Mouse (Mus musculus): ENCODE results near the gene Crmp1. TPM values are rescaled to one million over a fixed set of nuclear protein-coding genes. Genes with fewer than 3 reads are reported as not detected.

Crmp1 gene
- total and polyA plus RNA-seq, 3 experiments = 0.55 to 0.77 (median 0.59) TPM

DNA sequence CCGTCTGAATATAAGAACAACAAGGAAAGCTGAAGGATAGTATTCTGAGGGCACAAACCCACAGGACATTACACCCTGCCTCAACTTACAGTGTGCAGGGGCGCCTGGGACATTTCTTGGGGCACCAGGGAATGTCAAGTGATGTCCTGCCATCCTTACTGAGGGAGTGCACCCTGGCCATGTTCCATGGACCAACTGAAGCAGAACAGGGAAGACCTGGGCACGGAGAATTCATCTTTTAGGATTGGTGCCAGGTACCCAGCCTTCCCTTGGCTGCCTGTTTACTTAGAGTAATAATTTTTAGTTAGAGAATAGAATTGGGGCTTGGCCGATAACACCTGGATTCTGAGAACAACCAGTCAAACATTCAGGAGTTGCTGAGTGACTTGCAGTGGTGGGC lies 90.3 kb downstream of the Crmp1 start:
- Histone ChIP-seq H3K27me3 (ENCODE audit: control insufficient read depth, insufficient read depth, low read length) (no peaks in the 10 kb centered on the region), H3K9ac (ENCODE audit: low read depth, low read length) (no peak overlapping the region), H3K27ac (no peak overlapping the region), H3K79me2 (replicated peaks; ENCODE audit: control insufficient read depth, insufficient read depth, low read length) (no peaks in the 10 kb centered on the region), H3K36me3 (ENCODE audit: control insufficient read depth, insufficient read depth, low read length) (no peaks in the 10 kb centered on the region), H3K4me1 (ENCODE audit: control insufficient read depth, insufficient read depth, low read length) (no peaks in the 10 kb centered on the region), H3K4me3 (no peak overlapping the region)
- TF ChIP-seq CTCF (IDR thresholded peaks at IDR 0.05) = no peak
- no peak for TF ChIP-seq EP300 (IDR thresholded peaks at IDR 0.05; ENCODE audit: insufficient read depth, low read depth, low read length)
- TF ChIP-seq POLR2A (IDR thresholded peaks at IDR 0.05; ENCODE audit: insufficient read depth, low read depth, low read length) = no peak
- WGBS = 78% methylated on average over 4 of the region's 4 CpGs
- no peak for DNase-seq
- intact Hi-C loops (cut with DNase I) = no loop called here

DNA sequence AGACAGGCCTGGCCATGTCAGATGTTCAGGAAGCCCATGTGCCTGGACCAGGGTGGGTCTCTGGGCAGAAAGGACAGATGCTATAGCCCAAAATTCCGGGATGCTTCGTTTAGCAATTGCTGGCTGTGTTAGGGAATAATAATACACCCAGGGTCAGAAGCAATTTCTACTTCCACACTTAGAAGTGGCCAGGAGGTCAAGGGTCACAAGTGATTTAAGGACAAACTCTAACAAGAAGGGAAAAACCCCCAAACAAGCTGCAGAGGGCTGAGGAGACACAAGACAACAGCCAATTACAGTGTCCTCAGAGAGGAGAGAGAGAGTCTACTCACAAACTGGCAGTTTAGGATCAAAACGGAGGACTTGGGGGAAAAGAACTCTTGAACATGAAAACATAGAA lies 93.3 kb downstream of the Crmp1 start:
- Histone ChIP-seq H3K27me3 (ENCODE audit: control insufficient read depth, insufficient read depth, low read length) (peaks cover 2% of the 10 kb centered on the region; the same call in 1 of the 2 replicates), H3K4me1 (ENCODE audit: control insufficient read depth, insufficient read depth, low read length) (peaks cover 5% of the 10 kb centered on the region), H3K9ac (ENCODE audit: low read depth, low read length) (no peak overlapping the region), H3K4me3 (no peak overlapping the region), H3K36me3 (ENCODE audit: control insufficient read depth, insufficient read depth, low read length) (no peaks in the 10 kb centered on the region), H3K79me2 (replicated peaks; ENCODE audit: control insufficient read depth, insufficient read depth, low read length) (no peaks in the 10 kb centered on the region), H3K27ac (no peak overlapping the region)
- 68% methylated on average over 3 of the region's 3 CpGs for WGBS
- intact Hi-C loops (cut with DNase I) = no loop called here
- TF ChIP-seq EP300 (IDR thresholded peaks at IDR 0.05; ENCODE audit: insufficient read depth, low read depth, low read length) (no peak), POLR2A (IDR thresholded peaks at IDR 0.05; ENCODE audit: insufficient read depth, low read depth, low read length) (no peak), CTCF (IDR thresholded peaks at IDR 0.05) (no peak)
- no peak for DNase-seq

DNA sequence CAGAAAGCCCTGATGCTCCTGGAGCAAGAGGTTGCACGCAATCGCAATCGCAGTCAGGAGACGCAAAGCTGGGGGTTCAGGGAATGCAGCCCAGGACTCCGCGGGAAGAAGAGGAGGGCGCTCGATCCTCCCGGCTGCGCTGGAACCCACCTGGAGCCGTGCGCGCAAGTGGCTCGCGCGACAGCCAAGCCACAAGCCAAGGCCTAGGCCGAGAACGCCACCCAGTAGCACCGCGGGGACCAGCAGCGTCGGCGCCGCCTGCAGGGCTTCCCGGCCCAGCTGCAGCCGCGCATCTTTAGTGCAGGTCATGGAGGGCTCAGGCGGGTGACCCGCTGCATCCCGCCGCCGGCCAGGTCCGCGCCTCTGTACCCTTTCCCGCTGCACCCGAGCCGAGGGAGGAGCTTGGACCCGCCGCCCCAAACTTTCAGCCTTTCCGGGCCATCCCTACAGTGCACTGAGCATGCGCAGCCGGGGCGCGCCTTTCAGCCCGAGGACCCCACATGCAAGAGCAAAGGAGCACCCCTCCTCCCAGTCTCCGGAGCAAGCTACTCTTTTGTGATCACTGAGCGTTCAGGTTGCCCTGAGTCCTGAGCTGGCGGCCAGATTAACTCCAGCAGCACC lies 94.9 kb downstream of the Crmp1 start, which contains the start of gene Evc:
Evc (minus strand) TSS at position 410 of the 621 bp plus-strand sequence.
- no peaks in the 10 kb centered on the region for H3K79me2 ChIP-seq (replicated peaks; ENCODE audit: control insufficient read depth, insufficient read depth, low read length)
- H3K27ac ChIP-seq = peak within 1 kb of the TSS; percentile 65
- H3K4me3 ChIP-seq = peak within 1 kb of the TSS; percentile 49
- no peak for TF ChIP-seq CTCF (IDR thresholded peaks at IDR 0.05)
- peak; percentile 50 for TF ChIP-seq POLR2A (IDR thresholded peaks at IDR 0.05; ENCODE audit: insufficient read depth, low read depth, low read length)
- intact Hi-C loops (cut with DNase I) = no loop called here
- peaks cover 5% of the 10 kb centered on the region for H3K4me1 ChIP-seq (ENCODE audit: control insufficient read depth, insufficient read depth, low read length)
- peak within 1 kb of the TSS; percentile 48 for H3K9ac ChIP-seq (ENCODE audit: low read depth, low read length)
- 1% methylated on average over 48 of the region's 48 CpGs for WGBS
- H3K36me3 ChIP-seq (ENCODE audit: control insufficient read depth, insufficient read depth, low read length) = no peaks in the 10 kb centered on the region
- DNase-seq = peak; percentile 82
- peaks cover 2% of the 10 kb centered on the region; the same call in 1 of the 2 replicates for H3K27me3 ChIP-seq (ENCODE audit: control insufficient read depth, insufficient read depth, low read length)

DNA sequence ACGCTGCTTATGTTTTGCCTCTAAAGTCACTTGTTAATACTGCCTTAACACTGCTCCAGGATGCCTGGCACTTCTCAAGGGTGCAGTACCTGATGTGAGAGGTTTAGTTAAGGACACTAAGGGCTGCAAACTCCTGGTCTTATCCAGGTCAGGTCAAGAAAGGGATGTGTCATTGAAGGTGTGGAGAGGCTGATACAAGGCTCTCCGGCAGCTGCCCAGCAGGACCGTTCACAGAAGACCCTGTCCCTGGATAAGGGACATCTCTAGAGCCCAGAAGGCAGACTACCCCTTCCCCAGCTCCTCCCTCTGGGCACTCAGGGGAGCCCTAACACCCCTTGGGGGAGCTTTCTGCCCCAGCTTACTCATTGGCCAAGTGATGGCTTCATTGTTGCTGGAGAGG lies 96.0 kb downstream of the Crmp1 start:
- H3K4me3 ChIP-seq = peak overlapping the region; percentile 57; the same call in 1 of the 2 replicates
- no peaks in the 10 kb centered on the region for H3K36me3 ChIP-seq (ENCODE audit: control insufficient read depth, insufficient read depth, low read length)
- intact Hi-C loops (cut with DNase I) = no loop called here
- H3K79me2 ChIP-seq (replicated peaks; ENCODE audit: control insufficient read depth, insufficient read depth, low read length) = no peaks in the 10 kb centered on the region
- peaks cover 2% of the 10 kb centered on the region; the same call in 1 of the 2 replicates for H3K27me3 ChIP-seq (ENCODE audit: control insufficient read depth, insufficient read depth, low read length)
- 48% methylated on average over 3 of the region's 3 CpGs for WGBS
- TF ChIP-seq POLR2A (IDR thresholded peaks at IDR 0.05; ENCODE audit: insufficient read depth, low read depth, low read length) = no peak
- no peak for TF ChIP-seq CTCF (IDR thresholded peaks at IDR 0.05)
- no peak for TF ChIP-seq EP300 (IDR thresholded peaks at IDR 0.05; ENCODE audit: insufficient read depth, low read depth, low read length)
- peaks cover 5% of the 10 kb centered on the region for H3K4me1 ChIP-seq (ENCODE audit: control insufficient read depth, insufficient read depth, low read length)
- DNase-seq = peak in 1 of 2 experiments; percentile 24
- peak overlapping the region; percentile 57 for H3K9ac ChIP-seq (ENCODE audit: low read depth, low read length)
- peak overlapping the region; percentile 65 for H3K27ac ChIP-seq

DNA sequence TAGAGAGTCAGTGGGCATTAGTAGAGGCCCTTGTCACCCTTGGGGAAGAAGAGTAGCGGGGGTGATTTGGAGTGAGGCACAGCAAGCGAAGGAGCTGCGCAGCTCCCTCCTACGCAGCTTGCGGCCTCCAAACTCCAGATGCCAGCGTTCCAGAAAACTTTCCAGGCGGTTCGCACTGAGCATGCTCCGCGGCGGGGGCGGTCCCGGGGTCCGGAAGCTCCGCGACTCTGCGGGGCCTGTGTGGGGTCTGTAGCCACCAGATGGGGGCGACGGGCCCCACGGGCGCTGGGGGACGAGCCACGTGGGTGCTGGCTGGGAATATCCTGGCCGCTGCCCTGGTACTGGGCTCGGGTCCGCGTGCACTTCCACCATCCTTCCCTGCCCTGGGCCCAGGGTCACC lies 96.5 kb downstream of the Crmp1 start, which contains the start of gene Evc2:
Evc2 (plus strand) TSS at position 212 of the 400 bp plus-strand sequence.
- no peak for TF ChIP-seq EP300 (IDR thresholded peaks at IDR 0.05; ENCODE audit: insufficient read depth, low read depth, low read length)
- TF ChIP-seq POLR2A (IDR thresholded peaks at IDR 0.05; ENCODE audit: insufficient read depth, low read depth, low read length) = peak; percentile 69
- peak; percentile 43 for TF ChIP-seq CTCF (IDR thresholded peaks at IDR 0.05)
- WGBS = under 1% methylated on average over 27 of the region's 27 CpGs
- peak; percentile 80 to 82 for DNase-seq
- peak within 1 kb of the TSS; percentile 65 for H3K27ac ChIP-seq
- H3K4me3 ChIP-seq = peak within 1 kb of the TSS; percentile 57
- H3K9ac ChIP-seq (ENCODE audit: low read depth, low read length) = peak within 1 kb of the TSS; percentile 69
- no peaks in the 10 kb centered on the region for H3K36me3 ChIP-seq (ENCODE audit: control insufficient read depth, insufficient read depth, low read length)
- intact Hi-C loops (cut with DNase I) = no loop called here
- no peaks in the 10 kb centered on the region for H3K79me2 ChIP-seq (replicated peaks; ENCODE audit: control insufficient read depth, insufficient read depth, low read length)
- H3K4me1 ChIP-seq (ENCODE audit: control insufficient read depth, insufficient read depth, low read length) = peaks cover 5% of the 10 kb centered on the region
- H3K27me3 ChIP-seq (ENCODE audit: control insufficient read depth, insufficient read depth, low read length) = peaks cover 2% of the 10 kb centered on the region; the same call in 1 of the 2 replicates

Other genes starting within 250 kb of the Crmp1 start
- gene Gm1043, start 156.6 kb upstream of the Crmp1 start, total RNA-seq (2021) = not detected
- not detected in 2 replicates for gene Gm1043, start 156.6 kb upstream of the Crmp1 start, polyA plus RNA-seq (2012; rRNA removed)
- gene Evc, start 95.0 kb downstream of the Crmp1 start, total RNA-seq (2021) = 1 to 10 TPM; 5.2 to 5.8 TPM
- 6.5 and 7.8 TPM in 2 replicates for gene Evc, start 95.0 kb downstream of the Crmp1 start, polyA plus RNA-seq (2012; rRNA removed)
- 1 to 10 TPM; 4.3 to 4.9 TPM for gene Evc2, start 96.6 kb downstream of the Crmp1 start, total RNA-seq (2021)
- gene Evc2, start 96.6 kb downstream of the Crmp1 start, polyA plus RNA-seq (2012; rRNA removed) = 8.3 and 9.5 TPM in 2 replicates

Measured in heart, adult 2 months (tissue).